Mouse (Mus musculus): ENCODE data around the gene Lpar6.

The Lpar6 gene

GRCm38 (mm10) chr14:73257348-73257747 lies 19.7 kb downstream of the Lpar6 start:
- no peak for DNase-seq

DNA sequence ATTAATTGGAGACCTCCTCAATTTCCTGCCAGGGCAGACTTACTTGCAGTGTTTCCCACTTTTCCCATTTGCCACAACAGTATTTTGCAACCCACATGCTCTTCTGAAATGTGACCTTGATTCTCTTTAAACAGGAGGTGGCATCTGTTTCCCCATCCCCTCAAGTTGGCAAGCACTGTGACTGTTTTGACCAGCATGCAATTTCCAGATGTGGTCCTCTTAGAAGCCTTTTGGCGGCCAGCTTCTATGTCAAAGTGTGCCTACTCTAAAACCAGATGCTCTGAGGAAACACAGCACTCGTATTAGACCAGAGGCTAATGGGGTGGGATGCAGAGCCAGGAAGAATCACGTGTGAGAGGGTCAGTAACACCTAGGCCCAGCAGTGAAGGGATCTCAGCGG lies 20.5 kb downstream of the Lpar6 start:
- DNase-seq = no peak

DNA sequence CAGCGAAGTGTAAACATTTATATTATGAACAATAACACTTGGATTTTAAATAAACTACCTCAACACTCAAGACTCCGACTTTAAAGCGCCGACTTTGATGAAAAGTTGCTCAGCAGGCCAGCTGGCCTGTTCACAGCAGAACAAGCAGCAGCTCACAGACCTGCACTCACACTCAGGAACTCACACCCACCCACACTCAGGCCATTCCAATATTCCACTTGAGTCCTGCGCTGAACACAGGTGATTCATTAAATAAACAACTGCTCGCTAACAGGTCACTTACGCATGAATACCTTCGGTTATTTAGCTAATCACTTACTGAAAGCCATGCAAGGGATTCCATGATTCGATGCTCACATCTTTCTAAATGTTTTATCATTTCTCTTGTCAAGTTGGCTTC lies 24.5 kb downstream of the Lpar6 start:
- DNase-seq = peak in 1 of 2 experiments; percentile 61

GRCm38 (mm10) chr14:73266166-73266565 lies 28.5 kb downstream of the Lpar6 start:
- DNase-seq = peak in 1 of 2 experiments; percentile 19

DNA sequence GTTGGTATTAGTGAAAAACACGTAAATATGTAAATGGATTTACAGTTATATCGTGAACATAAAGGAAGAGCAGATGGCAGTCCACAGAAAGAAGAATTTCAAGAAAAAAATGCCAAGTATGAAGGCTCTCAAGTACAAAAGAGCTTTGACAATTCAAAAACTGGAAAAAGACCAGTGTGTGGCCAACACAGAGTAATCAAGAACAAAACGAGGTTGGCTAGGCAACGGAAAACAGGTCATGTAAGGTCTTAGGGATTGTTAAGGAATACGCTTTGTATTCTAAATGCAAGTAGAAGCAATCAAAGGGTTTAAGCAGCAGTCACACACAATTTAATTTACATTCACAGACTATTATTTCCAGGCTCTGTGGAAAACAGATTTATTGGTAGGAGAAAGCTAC lies 34.1 kb downstream of the Lpar6 start:
- no peak for DNase-seq

DNA sequence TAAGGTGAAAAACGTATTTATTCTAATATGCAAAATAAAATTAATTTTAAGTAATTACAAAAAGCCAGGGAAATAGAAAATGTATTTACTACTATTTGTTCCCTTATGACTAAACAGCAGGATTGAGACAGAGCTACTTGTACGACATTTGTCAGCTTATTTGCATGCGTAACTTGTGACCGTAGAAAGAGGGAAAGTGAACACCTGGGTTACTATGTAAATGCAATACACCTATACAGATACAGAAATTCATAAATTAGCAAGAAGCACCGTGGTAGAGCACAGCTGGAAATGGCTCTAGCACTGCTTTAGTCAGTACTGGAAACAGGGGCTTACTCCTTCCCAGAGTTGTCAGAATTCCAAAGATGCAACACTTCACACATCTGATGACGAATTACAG lies 41.4 kb downstream of the Lpar6 start:
- DNase-seq = no peak

DNA sequence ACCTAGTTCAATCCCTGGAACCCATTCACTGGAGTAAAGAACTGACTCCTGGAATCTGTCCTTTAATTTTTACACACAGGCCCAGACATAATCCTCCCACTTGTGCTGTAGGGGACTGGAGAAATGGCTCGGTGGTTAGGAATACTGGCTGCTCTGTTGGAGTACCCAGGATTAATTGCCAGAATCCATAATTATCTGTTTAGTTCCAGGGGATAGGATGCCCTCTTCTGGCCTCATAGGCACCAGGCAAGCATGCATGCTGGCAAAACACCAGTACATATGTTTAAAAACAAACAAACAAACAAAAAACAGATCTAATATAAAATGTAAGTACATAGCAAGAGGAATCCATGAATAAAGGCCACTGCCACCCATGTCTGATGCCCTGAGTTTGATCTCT lies 43.3 kb downstream of the Lpar6 start:
- DNase-seq = no peak

DNA sequence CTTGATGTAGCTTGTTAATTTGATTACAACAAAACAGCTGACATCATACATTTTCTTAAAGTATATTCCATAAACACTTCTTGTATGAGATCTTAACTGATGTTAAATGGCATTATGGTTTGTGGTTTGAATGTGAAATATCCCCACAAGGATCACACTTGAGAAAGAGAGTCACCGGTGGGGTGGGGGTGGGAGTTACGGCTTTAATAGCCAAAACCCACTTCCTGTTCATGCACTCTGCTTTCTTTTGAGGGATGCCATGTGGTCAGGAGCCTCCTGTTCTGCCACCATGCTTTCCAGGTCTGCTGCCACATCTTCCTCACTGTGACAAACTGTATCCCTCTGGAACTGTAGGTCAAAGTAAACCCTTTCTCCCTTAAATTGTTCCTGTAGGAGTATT lies 52.2 kb downstream of the Lpar6 start:
- no peak for DNase-seq

DNA sequence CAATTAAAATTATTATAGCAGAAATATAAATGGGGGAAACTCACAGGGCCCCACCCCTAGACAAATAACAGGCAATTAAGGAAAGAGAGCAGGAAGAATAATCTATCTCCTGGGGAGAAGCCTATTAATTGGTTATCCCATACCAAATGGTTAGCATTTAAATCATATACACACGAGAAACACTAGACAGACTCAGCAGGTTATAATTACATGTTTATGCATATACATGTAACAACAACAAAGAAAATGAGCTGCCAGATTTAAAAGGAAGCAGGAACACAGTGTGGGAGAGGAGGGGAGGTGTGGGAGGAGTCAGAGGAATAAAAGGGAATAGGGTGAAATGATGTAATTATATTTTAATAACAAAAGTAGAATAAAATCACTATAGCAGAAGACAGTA lies 54.7 kb downstream of the Lpar6 start:
- DNase-seq = no peak

Data from lung, postnatal 4 days (tissue).